Mouse (Mus musculus) midbrain, embryonic 12.5 days (tissue): ENCODE results near the gene Rnase12. TPM values are rescaled to one million over a fixed set of nuclear protein-coding genes. Genes with fewer than 3 reads are reported as not detected.
"Not testable (repeated sequence)": the region's sequence is repeated elsewhere in the genome, so short reads cannot be mapped to it uniquely, and the experiment has no call there.

Experiments
- ATAC-seq: fragments of 200-750 bp; cut with Nextera tagmentation; 2 replicates; pipeline ENCODE4 v1.8.0; 2017; ENCODE audit warnings: low read depth, moderate TSS enrichment, moderate library complexity; ENCODE audit not compliant: low FRiP score
- H3K27ac ChIP-seq: fragments of 300-500 bp; sonication (generic); replicated peaks from 2 replicates; pipeline ENCODE4 v1.5.1; 2016; ENCODE audit warnings: mild to moderate bottlenecking
- H3K27me3 ChIP-seq: fragments of 300-500 bp; sonication (generic); 2 replicates; pipeline ENCODE4 v1.6.1; 2016; ENCODE audit warnings: mild to moderate bottlenecking
- H3K36me3 ChIP-seq: fragments of 300-500 bp; sonication (generic); 2 replicates; pipeline ENCODE4 v1.6.1; 2016
- H3K4me1 ChIP-seq: fragments of 300-500 bp; sonication (generic); 2 replicates; pipeline ENCODE4 v1.6.1; 2016
- H3K4me2 ChIP-seq: fragments of 300-500 bp; sonication (generic); replicated peaks from 2 replicates; pipeline ENCODE4 v1.6.1; 2016; ENCODE audit warnings: mild to moderate bottlenecking, moderate library complexity
- H3K4me3 ChIP-seq: fragments of 300-500 bp; sonication (generic); 2 replicates; pipeline ENCODE4 v1.5.1; 2016; ENCODE audit warnings: mild to moderate bottlenecking
- H3K9ac ChIP-seq: fragments of 300-500 bp; sonication (generic); replicated peaks from 2 replicates; pipeline ENCODE4 v1.6.1; 2016; ENCODE audit warnings: mild to moderate bottlenecking, moderate library complexity
- H3K9me3 ChIP-seq: fragments of 300-500 bp; sonication (generic); 2 replicates; pipeline ENCODE4 v1.6.1; 2016; ENCODE audit warnings: mild to moderate bottlenecking
- whole genome bisulfite sequencing: fragments of 180-500 bp; shearing (Covaris S2); methylation state at CpG from one replicate; pipeline ENCODE4 v1.1.7; 2016; 5-methylcytosine and 5-hydroxymethylcytosine counted together
- polyA plus RNA-seq: library from polyadenylated mRNA; unstranded; fragments of >200 nt; fragmentation: Nextera tagmentation; extraction: Ambion mirVana; gene quantifications from 2 replicates; pipeline ENCODE4 v1.2.1, GENCODE M21; 2016

Gene Rnase12
- polyA plus RNA-seq, 1 experiment from 2014 or later: not detected

DNA sequence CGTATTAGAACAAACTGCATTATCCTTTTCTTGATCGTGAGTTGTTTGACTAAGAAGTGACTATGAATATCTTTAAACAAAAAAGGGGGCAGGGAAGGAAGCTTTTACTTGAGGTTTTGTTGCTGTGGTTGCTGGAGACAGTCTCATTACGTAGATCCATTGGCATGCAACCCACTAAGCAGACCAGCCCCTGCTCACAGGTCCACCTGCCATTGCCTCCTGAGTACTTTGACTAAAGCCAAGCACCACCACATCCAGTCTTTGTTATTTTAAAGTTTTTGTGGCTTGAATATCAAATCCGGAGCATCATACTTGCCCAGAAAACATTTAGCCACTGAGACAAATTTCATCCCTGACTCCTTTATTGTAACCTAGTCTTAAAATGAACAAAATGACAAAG is 21.2 kb downstream of the Rnase12 start:
- ATAC-seq: no peak
- H3K9me3 ChIP-seq: no peaks in the 10 kb centered on the region
- H3K27ac ChIP-seq: no peak overlapping the region
- no peak overlapping the region for H3K4me2 ChIP-seq
- no peaks in the 10 kb centered on the region for H3K27me3 ChIP-seq
- no peak overlapping the region for H3K4me3 ChIP-seq
- H3K4me1 ChIP-seq: no peaks in the 10 kb centered on the region
- 75% methylated on average over 4 of the region's 4 CpGs for WGBS
- H3K9ac ChIP-seq: no peak overlapping the region
- no peaks in the 10 kb centered on the region for H3K36me3 ChIP-seq

DNA sequence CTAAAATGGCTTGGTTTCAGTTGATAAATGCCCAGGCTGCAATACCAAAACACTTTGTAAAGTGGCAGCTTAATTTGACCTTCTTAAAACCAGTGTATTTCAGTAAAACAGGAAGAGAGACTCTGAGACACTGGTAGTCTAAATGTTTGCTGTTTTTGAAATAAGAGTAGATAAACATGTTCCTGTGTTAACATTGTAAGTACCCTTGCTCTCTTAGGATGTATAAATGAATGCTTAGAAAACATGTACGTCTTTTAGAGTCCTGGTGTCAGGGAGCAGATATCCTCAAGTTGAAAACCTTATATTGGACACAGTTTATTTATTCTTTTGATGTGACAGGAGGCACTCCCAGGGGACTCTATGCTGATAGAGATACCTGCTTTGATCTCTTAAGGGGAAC is 22.3 kb downstream of the Rnase12 start:
- Histone ChIP-seq H3K9ac (no peak overlapping the region), H3K27ac (no peak overlapping the region), H3K4me2 (no peak overlapping the region), H3K36me3 (no peaks in the 10 kb centered on the region), H3K27me3 (no peaks in the 10 kb centered on the region), H3K4me3 (no peak overlapping the region), H3K4me1 (no peaks in the 10 kb centered on the region), H3K9me3 (no peaks in the 10 kb centered on the region)
- no peak for ATAC-seq
- WGBS: 31% methylated on average over 1 of the region's 1 CpGs

- no peaks in the 10 kb centered on the region for H3K27me3 ChIP-seq
- H3K27ac ChIP-seq: no peak overlapping the region
- H3K4me2 ChIP-seq: no peak overlapping the region
- H3K9ac ChIP-seq: no peak overlapping the region
- no peaks in the 10 kb centered on the region for H3K36me3 ChIP-seq
- WGBS: 62% methylated on average over 3 of the region's 3 CpGs
- H3K4me1 ChIP-seq: no peaks in the 10 kb centered on the region
- ATAC-seq: 0 out of 2 replicates have a peak, but pooled peaks have one; percentile 38
- H3K4me3 ChIP-seq: no peak overlapping the region
- H3K9me3 ChIP-seq: no peaks in the 10 kb centered on the region
Observed at GRCm38 (mm10) chr14:51027387-51028155, 29.9 kb downstream of the Rnase12 start.

GRCm38 (mm10) chr14:51026391-51027133 is 30.9 kb downstream of the Rnase12 start:
- Histone ChIP-seq H3K36me3 (no peaks in the 10 kb centered on the region), H3K4me2 (no peak overlapping the region), H3K9me3 (no peaks in the 10 kb centered on the region), H3K9ac (no peak overlapping the region), H3K27me3 (no peaks in the 10 kb centered on the region), H3K4me1 (no peaks in the 10 kb centered on the region), H3K4me3 (no peak overlapping the region), H3K27ac (no peak overlapping the region)
- 40% methylated on average over 5 of the region's 5 CpGs for WGBS
- ATAC-seq: peak; percentile 60; the same call in 1 of the 2 replicates

GRCm38 (mm10) chr14:51024820-51025219 is 32.6 kb downstream of the Rnase12 start:
- Histone ChIP-seq H3K27me3 (no peaks in the 10 kb centered on the region), H3K9ac (no peak overlapping the region), H3K27ac (no peak overlapping the region), H3K9me3 (no peaks in the 10 kb centered on the region), H3K4me2 (no peak overlapping the region), H3K4me3 (no peak overlapping the region), H3K4me1 (no peaks in the 10 kb centered on the region), H3K36me3 (no peaks in the 10 kb centered on the region)
- ATAC-seq: no peak
- WGBS: 73% methylated on average over 1 of the region's 1 CpGs

DNA sequence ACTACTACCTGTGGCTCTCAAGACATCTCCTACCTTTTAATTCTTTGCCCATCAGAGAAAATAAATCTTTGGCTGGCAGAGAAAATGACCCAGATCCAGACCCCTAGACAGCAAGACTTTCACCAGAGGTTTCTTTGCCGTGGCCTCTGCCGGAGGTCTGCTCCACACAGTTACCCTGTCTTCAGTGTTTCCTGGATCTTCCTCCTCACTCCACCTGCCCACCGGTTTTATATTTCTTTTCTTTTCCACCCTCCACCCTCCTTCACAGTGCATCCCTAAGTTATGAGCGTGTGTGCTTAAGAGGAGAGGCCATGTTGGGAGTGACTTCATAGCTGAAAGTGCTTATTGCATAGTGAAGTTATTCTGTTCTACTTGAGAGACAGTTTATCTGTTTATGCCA is 34.0 kb downstream of the Rnase12 start:
- Histone ChIP-seq H3K27me3 (no peaks in the 10 kb centered on the region), H3K27ac (no peak overlapping the region), H3K9ac (no peak overlapping the region), H3K4me2 (no peak overlapping the region), H3K4me1 (no peaks in the 10 kb centered on the region), H3K4me3 (no peak overlapping the region), H3K9me3 (no peaks in the 10 kb centered on the region), H3K36me3 (no peaks in the 10 kb centered on the region)
- ATAC-seq: no peak
- 84% methylated on average over 4 of the region's 4 CpGs for WGBS

DNA sequence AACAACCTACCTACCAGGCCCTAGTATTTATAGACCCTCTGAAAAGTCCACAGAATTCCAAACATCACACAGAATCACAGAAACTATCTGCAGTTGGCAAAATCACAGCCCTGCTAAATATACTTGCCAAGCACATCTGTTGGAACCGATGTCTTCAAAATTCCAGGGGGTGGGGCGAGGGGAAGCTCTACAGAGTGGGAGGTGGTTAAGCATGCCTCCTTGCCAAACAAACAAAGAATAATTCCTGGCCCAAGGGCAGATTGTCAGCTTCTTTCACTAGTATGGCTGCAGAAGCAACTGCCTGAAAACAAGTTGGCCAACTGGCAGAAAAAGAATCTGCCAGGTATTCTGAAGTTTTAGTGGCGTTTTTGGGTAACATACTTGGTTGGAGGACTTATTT is 40.2 kb downstream of the Rnase12 start:
- H3K9me3 ChIP-seq: no peaks in the 10 kb centered on the region
- no peak overlapping the region for H3K4me3 ChIP-seq
- H3K36me3 ChIP-seq: no peaks in the 10 kb centered on the region
- ATAC-seq: no peak
- WGBS: 80% methylated on average over 3 of the region's 3 CpGs
- H3K27ac ChIP-seq: no peak overlapping the region
- H3K4me2 ChIP-seq: no peak overlapping the region
- H3K4me1 ChIP-seq: no peaks in the 10 kb centered on the region
- H3K9ac ChIP-seq: no peak overlapping the region
- no peaks in the 10 kb centered on the region for H3K27me3 ChIP-seq

DNA sequence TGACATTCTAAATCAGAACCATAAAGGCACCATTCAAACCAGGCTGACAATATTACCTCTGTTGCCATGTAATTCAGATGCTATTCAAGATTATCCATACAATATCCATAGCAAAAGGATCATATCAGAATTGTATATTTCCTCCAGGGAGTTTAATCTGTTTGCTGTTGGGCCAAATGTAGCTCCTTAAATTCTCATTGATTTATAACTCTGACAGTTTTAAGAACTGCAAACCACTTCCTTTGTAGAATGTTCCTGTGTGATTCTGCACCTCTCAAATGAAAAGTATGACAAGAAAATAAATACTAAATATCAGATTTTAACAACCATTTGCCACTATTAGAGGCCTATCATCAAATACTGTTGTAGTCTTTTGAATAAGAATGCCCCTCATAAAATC is 41.7 kb downstream of the Rnase12 start:
- no peak for ATAC-seq
- no peak overlapping the region for H3K9ac ChIP-seq

DNA sequence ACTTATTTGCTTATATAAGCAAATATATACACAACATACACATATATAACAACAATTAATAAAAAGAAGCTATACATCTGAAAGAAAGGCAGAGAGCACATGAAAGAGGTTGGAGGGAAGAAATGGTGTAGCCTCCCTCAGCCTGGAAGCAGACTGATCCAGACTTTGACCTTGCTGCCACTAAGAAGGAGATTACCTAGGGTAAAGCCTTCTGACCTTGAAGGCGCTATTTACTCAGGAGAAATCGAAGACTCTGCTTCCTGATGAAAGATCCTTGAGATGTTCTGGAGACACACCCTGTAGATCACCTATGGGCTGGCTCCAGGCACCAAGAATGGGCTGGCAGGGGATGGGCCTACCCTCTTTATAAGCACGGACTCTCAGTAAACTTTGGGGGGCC is 42.7 kb downstream of the Rnase12 start:
- 96% methylated on average over 3 of the region's 3 CpGs for WGBS
- H3K36me3 ChIP-seq, ATAC-seq, H3K27ac ChIP-seq, H3K9ac ChIP-seq, H3K4me1 ChIP-seq, H3K9me3 ChIP-seq, H3K27me3 ChIP-seq, H3K4me3 ChIP-seq, H3K4me2 ChIP-seq: not testable (repeated sequence)

More for the DNA sequence above, 41.7 kb downstream of the Rnase12 start:
- no peak overlapping the region for H3K4me3 ChIP-seq
- no peaks in the 10 kb centered on the region for H3K36me3 ChIP-seq
- H3K4me2 ChIP-seq: no peak overlapping the region
- H3K27me3 ChIP-seq: no peaks in the 10 kb centered on the region
- H3K4me1 ChIP-seq: no peaks in the 10 kb centered on the region
- H3K9me3 ChIP-seq: no peaks in the 10 kb centered on the region
- no peak overlapping the region for H3K27ac ChIP-seq

DNA sequence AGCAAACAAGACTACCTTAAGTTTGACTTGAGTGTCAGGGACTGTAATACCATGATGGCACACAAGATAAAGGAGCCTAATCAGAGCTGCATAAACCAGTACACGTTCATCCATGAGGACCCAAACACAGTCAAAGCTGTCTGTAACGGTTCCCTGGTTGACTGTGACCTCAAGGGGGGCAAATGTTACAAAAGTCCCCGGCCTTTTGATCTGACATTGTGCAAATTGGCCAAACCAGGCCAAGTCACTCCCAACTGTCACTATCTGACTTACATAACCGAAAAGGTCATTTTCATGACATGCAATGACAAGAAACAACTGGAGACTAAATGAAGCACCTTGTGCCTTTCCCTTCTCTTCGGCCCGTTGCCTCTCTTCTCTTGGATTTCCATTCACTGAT is 47.9 kb downstream of the Rnase12 start:
- Histone ChIP-seq H3K36me3 (no peaks in the 10 kb centered on the region), H3K4me3 (no peak overlapping the region), H3K4me1 (no peaks in the 10 kb centered on the region), H3K4me2 (no peak overlapping the region), H3K9ac (no peak overlapping the region), H3K27ac (no peak overlapping the region), H3K9me3 (no peaks in the 10 kb centered on the region), H3K27me3 (no peaks in the 10 kb centered on the region)
- no peak for ATAC-seq
- WGBS: 87% methylated on average over 6 of the region's 6 CpGs

DNA sequence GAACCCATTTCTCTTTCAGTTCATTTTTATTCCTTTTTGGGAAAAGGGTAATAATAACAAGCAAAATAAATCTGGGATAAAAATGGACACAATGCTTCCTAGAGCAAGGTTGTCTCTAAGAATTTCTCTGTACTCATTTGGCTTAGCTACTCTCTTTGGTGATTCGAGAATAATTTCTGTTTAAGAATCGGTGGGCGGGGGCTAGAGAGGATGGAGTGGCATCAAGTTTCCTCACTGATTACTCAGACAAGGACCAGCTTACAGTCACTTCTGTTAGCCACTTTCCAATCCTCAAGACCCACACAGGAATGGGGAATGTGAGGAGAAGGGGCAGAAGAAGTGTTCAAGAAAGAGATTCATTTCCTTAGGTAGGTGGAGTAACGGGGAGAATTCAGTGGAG is 48.7 kb downstream of the Rnase12 start:
- Histone ChIP-seq H3K9me3 (no peaks in the 10 kb centered on the region), H3K4me3 (no peak overlapping the region), H3K4me1 (no peaks in the 10 kb centered on the region), H3K9ac (no peak overlapping the region), H3K27me3 (no peaks in the 10 kb centered on the region), H3K27ac (no peak overlapping the region), H3K4me2 (no peak overlapping the region), H3K36me3 (no peaks in the 10 kb centered on the region)
- no peak for ATAC-seq
- WGBS: 91% methylated on average over 4 of the region's 4 CpGs

GRCm38 (mm10) chr14:51007914-51008713 is 49.3 kb downstream of the Rnase12 start:
- H3K4me3 ChIP-seq: no peak overlapping the region
- no peaks in the 10 kb centered on the region for H3K4me1 ChIP-seq
- H3K4me2 ChIP-seq: no peak overlapping the region
- H3K27ac ChIP-seq: no peak overlapping the region
- no peak for ATAC-seq
- no peak overlapping the region for H3K9ac ChIP-seq
- no peaks in the 10 kb centered on the region for H3K9me3 ChIP-seq
- H3K36me3 ChIP-seq: no peaks in the 10 kb centered on the region
- 84% methylated on average over 13 of the region's 13 CpGs for WGBS
- H3K27me3 ChIP-seq: no peaks in the 10 kb centered on the region
